Mouse (Mus musculus) embryonic facial prominence, embryonic 11.5 days (tissue): ENCODE measurements around the gene 2900026A02Rik. TPM values are rescaled to one million over a fixed set of nuclear protein-coding genes. Genes with fewer than 3 reads are reported as not detected.
A peak's percentile ranks its signal among the peaks of the same experiment; 100 is the strongest.

Experiments
- ATAC-seq: fragments of 200-750 bp; cut with Nextera tagmentation; replicated peaks from 2 replicates; pipeline ENCODE4 v1.8.0; 2017; ENCODE audit warnings: low read depth; ENCODE audit not compliant: insufficient number of reproducible peaks, low FRiP score, low TSS enrichment
- DNase-seq: peaks from one replicate; pipeline ENCODE4 v3.0.0-alpha.2; 2015; ENCODE audit warnings: low spot score
- H3K27ac ChIP-seq: fragments of 300-500 bp; sonication (generic); replicated peaks from 2 replicates; pipeline ENCODE4 v1.5.1; 2014; ENCODE audit warnings: mild to moderate bottlenecking, low read depth, low read length, control low read depth
- H3K27me3 ChIP-seq: fragments of 300-500 bp; sonication (generic); 2 replicates; pipeline ENCODE4 v1.6.1; 2014; ENCODE audit warnings: mild to moderate bottlenecking, low read length, moderate library complexity, mixed read lengths; ENCODE audit not compliant: control insufficient read depth, insufficient read depth
- H3K36me3 ChIP-seq: fragments of 300-500 bp; sonication (generic); replicated peaks from 2 replicates; pipeline ENCODE4 v1.6.1; 2014; ENCODE audit warnings: low read depth, mild to moderate bottlenecking, low read length, moderate library complexity, mixed read lengths; ENCODE audit not compliant: control insufficient read depth, insufficient read depth
- H3K4me1 ChIP-seq: fragments of 300-500 bp; sonication (generic); 2 replicates; pipeline ENCODE4 v1.6.1; 2014; ENCODE audit warnings: low read length, mixed read lengths; ENCODE audit not compliant: control insufficient read depth, insufficient read depth
- H3K4me2 ChIP-seq: fragments of 300-500 bp; sonication (generic); 2 replicates; pipeline ENCODE4 v1.6.1; 2014; ENCODE audit warnings: low read depth, mild to moderate bottlenecking, control low read depth, low read length, moderate library complexity
- H3K4me3 ChIP-seq: fragments of 300-500 bp; sonication (generic); 2 replicates; pipeline ENCODE4 v1.5.1; 2014; ENCODE audit warnings: low read depth, low read length, control low read depth
- H3K9ac ChIP-seq: fragments of 300-500 bp; sonication (generic); replicated peaks from 2 replicates; pipeline ENCODE4 v1.6.1; 2014; ENCODE audit warnings: mild to moderate bottlenecking, control low read depth, low read length
- H3K9me3 ChIP-seq: fragments of 300-500 bp; sonication (generic); replicated peaks from 2 replicates; pipeline ENCODE4 v1.6.1; 2016; ENCODE audit warnings: mild to moderate bottlenecking, low read length, inconsistent platforms, mixed read lengths; ENCODE audit not compliant: control insufficient read depth
- WGBS: fragments of 180-500 bp; shearing (Covaris S2); extraction: QIAGEN DNeasy Blood & Tissue Kit; methylation state at CpG from one replicate; pipeline ENCODE4 v1.1.7; 2014; 5-methylcytosine and 5-hydroxymethylcytosine counted together
- polyA plus RNA-seq: library from polyadenylated mRNA; unstranded; fragments of >200 nt; fragmentation: Nextera tagmentation; extraction: Ambion mirVana; gene quantifications from 2 replicates; pipeline ENCODE4 v1.2.1, GENCODE M21; 2014

2900026A02Rik gene
- polyA plus RNA-seq, 1 experiment from 2014 or later = 1.4 TPM

DNA sequence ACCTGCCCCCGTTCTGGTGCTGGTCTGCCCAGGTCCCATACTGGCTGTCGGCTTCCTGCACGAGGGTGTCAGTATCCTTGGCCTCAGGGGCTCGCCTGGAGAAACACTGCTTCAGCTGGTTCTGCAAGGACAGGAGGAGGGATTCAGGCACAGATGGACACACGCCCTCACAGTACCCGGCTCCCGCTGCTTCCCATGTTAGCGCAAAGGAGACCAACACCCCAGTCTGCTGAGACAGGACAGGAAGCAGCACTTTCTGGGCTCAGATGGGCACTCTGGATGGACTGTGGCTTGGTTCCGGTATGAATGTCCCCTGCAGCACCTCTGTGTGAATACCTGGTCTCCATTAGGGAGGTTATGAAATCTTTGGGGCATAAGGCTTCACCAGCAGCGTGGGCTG is 119.6 kb downstream of the 2900026A02Rik start:
- WGBS = 81% methylated on average over 10 of the region's 10 CpGs
- Histone ChIP-seq H3K9me3 (no peaks in the 10 kb centered on the region), H3K36me3 (no peaks in the 10 kb centered on the region), H3K9ac (no peak overlapping the region), H3K4me3 (no peak overlapping the region), H3K4me2 (no peak overlapping the region), H3K4me1 (no peaks in the 10 kb centered on the region), H3K27me3 (no peaks in the 10 kb centered on the region), H3K27ac (no peak overlapping the region)
- DNase-seq (no peak), ATAC-seq (no peak)

DNA sequence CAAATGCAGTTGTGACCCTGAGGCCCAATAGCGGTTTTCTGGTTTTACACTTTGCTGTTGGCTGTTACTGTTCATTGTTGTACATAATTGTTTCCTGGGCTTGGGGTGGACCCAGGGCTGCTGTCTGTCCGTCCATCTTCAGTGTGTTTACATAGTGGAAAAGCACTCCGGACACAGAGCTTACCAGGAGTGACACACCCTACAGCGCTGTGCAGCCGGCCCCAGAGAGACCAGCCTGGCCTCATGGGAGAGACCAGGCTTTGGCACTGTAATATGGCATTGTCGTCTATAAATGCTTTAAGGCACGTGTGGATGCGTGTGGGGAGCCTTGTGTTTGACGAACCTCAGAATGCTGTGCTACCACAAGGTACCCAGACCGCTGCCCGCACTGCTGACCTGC is 120.6 kb downstream of the 2900026A02Rik start:
- Histone ChIP-seq H3K9ac (no peak overlapping the region), H3K4me2 (no peak overlapping the region), H3K9me3 (no peaks in the 10 kb centered on the region), H3K27ac (no peak overlapping the region), H3K4me1 (no peaks in the 10 kb centered on the region), H3K27me3 (no peaks in the 10 kb centered on the region), H3K4me3 (no peak overlapping the region), H3K36me3 (no peaks in the 10 kb centered on the region)
- ATAC-seq (no peak), DNase-seq (no peak)
- WGBS = 85% methylated on average over 11 of the region's 11 CpGs

DNA sequence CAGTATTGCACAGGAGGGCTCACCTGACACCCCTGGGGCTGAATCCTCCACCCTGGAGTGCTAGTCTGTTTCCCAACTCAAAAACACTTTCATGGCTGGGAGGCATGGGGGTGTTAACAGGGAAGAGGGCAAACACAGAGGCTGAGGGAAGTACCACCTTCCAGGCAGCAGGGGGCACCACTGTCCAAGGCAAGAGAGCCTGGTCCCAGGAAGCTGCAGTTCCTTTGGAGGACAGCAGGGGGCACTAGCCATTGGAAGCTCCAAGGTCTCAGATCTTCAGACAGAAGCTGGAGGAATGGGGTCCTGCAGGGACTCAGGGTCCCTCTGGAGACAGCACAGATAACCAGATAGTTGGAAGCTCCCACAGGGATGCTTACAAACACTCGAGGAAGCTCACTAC is 121.5 kb downstream of the 2900026A02Rik start:
- ATAC-seq = no peak
- Histone ChIP-seq H3K4me1 (no peaks in the 10 kb centered on the region), H3K36me3 (no peaks in the 10 kb centered on the region), H3K27me3 (no peaks in the 10 kb centered on the region), H3K9me3 (no peaks in the 10 kb centered on the region), H3K4me2 (no peak overlapping the region), H3K9ac (no peak overlapping the region), H3K4me3 (no peak overlapping the region), H3K27ac (no peak overlapping the region)
- WGBS = 7% methylated on average over 1 of the region's 1 CpGs
- DNase-seq = peak; percentile 93

DNA sequence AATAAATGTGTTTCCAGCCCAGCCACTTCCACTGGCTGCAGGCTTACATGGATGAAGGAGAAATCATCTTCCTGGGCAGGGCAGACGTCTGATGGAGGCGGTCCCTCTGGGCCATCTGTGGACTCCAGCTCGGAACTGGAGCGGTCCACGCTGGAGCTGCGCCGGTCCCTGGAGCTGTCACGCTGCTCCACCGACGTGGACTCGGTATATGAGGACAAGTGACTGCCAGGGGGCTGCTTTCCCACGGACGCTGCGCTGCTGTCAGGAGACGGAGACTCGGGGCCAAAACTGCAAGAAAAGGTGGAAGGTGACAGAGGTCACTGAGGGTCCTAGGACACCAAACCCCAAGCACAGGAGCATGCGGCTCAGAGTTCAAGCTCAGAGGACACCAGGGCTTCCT is 123.5 kb downstream of the 2900026A02Rik start:
- H3K4me2 ChIP-seq = no peak overlapping the region
- ATAC-seq = no peak
- 87% methylated on average over 17 of the region's 17 CpGs for WGBS
- no peaks in the 10 kb centered on the region for H3K4me1 ChIP-seq
- no peaks in the 10 kb centered on the region for H3K36me3 ChIP-seq
- no peaks in the 10 kb centered on the region for H3K9me3 ChIP-seq
- H3K4me3 ChIP-seq = no peak overlapping the region
- H3K9ac ChIP-seq = no peak overlapping the region
- H3K27ac ChIP-seq = no peak overlapping the region
- H3K27me3 ChIP-seq = no peaks in the 10 kb centered on the region
- no peak for DNase-seq

DNA sequence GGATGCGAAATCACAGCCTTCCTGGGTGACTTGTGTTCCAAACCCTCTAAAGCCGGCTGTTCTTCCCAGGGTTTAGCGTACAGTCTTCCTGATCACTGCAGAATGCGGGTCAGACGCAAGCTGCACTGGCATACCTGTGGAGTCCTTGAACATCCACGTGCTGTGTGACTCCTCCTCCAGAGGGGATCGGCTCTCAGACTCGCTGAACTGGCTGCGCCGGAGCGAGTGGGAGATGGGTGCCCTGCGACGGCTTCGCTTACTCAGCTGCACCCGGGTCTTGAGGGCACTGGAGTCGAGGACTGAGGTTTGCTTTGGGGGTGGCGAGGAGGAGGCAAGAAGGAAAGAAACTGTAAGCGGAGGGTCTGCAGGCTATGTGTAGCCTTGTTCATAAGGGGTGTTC is 125.6 kb downstream of the 2900026A02Rik start:
- Histone ChIP-seq H3K4me3 (no peak overlapping the region), H3K9ac (no peak overlapping the region), H3K27ac (no peak overlapping the region), H3K36me3 (no peaks in the 10 kb centered on the region), H3K4me2 (no peak overlapping the region), H3K4me1 (no peaks in the 10 kb centered on the region), H3K9me3 (no peaks in the 10 kb centered on the region), H3K27me3 (no peaks in the 10 kb centered on the region)
- no peak for DNase-seq
- no peak for ATAC-seq
- WGBS = 91% methylated on average over 18 of the region's 18 CpGs

DNA sequence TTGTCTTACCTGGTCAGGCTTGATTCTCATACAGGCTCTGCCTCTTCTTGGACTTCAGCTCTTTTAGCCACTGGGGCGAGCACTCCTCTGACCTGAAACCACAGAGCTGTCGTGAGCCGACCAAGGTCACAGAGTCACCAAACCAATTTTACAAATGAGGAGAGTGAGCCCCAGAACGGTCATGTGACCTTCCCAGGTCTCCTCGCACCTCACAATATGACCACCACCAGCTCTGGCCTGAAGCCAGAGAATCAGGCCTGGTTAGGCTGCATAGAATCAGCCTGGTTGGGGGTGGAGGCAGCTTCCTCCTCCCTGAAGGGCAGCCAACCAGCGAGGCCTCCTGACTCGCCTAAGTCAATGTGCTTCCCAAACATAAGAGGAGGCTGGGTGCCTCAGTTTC is 128.6 kb downstream of the 2900026A02Rik start:
- Histone ChIP-seq H3K36me3 (no peaks in the 10 kb centered on the region), H3K4me1 (no peaks in the 10 kb centered on the region)

DNA sequence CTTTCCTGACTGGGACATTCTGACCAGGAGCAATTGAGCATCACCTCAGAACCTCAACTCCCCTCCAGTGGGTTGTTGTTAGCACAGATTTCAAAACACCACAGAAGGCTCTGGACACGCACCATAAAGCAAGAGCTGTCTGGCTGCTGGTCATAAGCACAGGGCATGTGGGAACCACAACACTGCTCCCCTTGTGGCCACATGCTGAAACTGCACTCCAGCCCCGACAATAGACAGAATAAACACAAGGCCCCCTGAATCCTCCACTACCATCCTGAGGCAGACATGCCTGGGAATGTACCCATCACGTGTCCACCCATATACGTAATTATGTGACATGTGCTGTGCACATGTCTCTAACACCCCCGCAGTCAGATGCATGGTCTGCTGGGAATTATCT is 129.9 kb downstream of the 2900026A02Rik start:
- ATAC-seq (peak; percentile 52; the same call in 1 of the 2 replicates), DNase-seq (peak; percentile 75)
- H3K4me2 ChIP-seq = no peak overlapping the region
- no peak overlapping the region for H3K27ac ChIP-seq
- no peak overlapping the region for H3K4me3 ChIP-seq
- H3K4me1 ChIP-seq = no peaks in the 10 kb centered on the region
- H3K27me3 ChIP-seq = no peaks in the 10 kb centered on the region
- H3K9me3 ChIP-seq = no peaks in the 10 kb centered on the region
- H3K36me3 ChIP-seq = no peaks in the 10 kb centered on the region
- WGBS = 57% methylated on average over 5 of the region's 5 CpGs
- no peak overlapping the region for H3K9ac ChIP-seq

More for the DNA sequence above, 128.6 kb downstream of the 2900026A02Rik start:
- 75% methylated on average over 7 of the region's 7 CpGs for WGBS
- ATAC-seq (no peak), DNase-seq (no peak)
- no peak overlapping the region for H3K9ac ChIP-seq
- no peaks in the 10 kb centered on the region for H3K27me3 ChIP-seq
- no peak overlapping the region for H3K27ac ChIP-seq
- no peak overlapping the region for H3K4me2 ChIP-seq
- H3K4me3 ChIP-seq = no peak overlapping the region
- H3K9me3 ChIP-seq = no peaks in the 10 kb centered on the region

DNA sequence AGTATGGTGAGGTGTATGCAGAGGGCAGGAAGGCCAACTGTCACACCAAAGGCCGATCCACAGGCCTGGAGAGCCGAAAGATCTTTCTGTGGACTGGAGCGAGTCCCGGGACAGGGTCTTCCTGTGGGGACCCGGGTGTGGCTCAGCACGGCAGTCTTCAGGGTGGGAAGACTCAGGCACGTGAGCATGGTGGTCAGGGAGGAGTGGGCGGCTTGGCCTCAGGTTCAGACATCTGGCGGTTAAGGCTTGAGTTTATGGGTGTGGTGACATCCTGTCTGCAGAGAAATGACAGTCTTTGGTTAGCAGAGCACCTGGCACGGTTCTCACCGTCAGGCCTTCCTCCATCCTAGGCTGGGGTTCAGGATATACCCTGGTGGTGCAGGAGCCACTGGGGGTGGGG is 130.3 kb downstream of the 2900026A02Rik start:
- H3K27me3 ChIP-seq = no peaks in the 10 kb centered on the region
- ATAC-seq (no peak), DNase-seq (no peak)
- H3K27ac ChIP-seq = no peak overlapping the region
- H3K4me1 ChIP-seq = no peaks in the 10 kb centered on the region
- 89% methylated on average over 11 of the region's 11 CpGs for WGBS
- no peak overlapping the region for H3K9ac ChIP-seq
- no peak overlapping the region for H3K4me2 ChIP-seq
- H3K4me3 ChIP-seq = no peak overlapping the region
- H3K36me3 ChIP-seq = no peaks in the 10 kb centered on the region
- H3K9me3 ChIP-seq = no peaks in the 10 kb centered on the region
